In genomic region chr11:59964163-59964758, GRCm38 (mm10) we compare ENCODE assay signal across 7 mouse cellular contexts. TPM values are rescaled to one million over a fixed set of nuclear protein-coding genes. Genes with fewer than 3 reads are reported as not detected.
A peak's percentile ranks its signal among the peaks of the same experiment; 100 is the strongest.
DNase-seq lines count a peak whose midpoint lies in the region; ATAC-seq and TF ChIP-seq lines count a peak whose summit lies in the region.

No protein-coding gene starts in this region.

- no peaks in the 10 kb centered on the region for H3K9me3 ChIP-seq in forebrain, embryonic 16.5 days (ENCODE audit: control insufficient read depth, low read length)
- H3K9me3 ChIP-seq in kidney, embryonic 15.5 days (replicated peaks), result no peaks in the 10 kb centered on the region

- WGBS in cerebellum, adult 2 months, result 2% methylated on average over 33 of the region's 33 CpGs
- WGBS in forebrain, embryonic 16.5 days, result 2% methylated on average over 33 of the region's 33 CpGs
- 1% methylated on average over 33 of the region's 33 CpGs for whole genome bisulfite sequencing in kidney, embryonic 15.5 days

- no peak for TF ChIP-seq CTCF in testis, adult 2 months (IDR thresholded peaks at IDR 0.05; ENCODE audit: control insufficient read depth, insufficient read depth, insufficient replicate concordance, low read depth, low read length)
- TF ChIP-seq CTCF in cerebellum, adult 2 months (IDR thresholded peaks at IDR 0.05; ENCODE audit: borderline replicate concordance, insufficient read depth, low read depth, low read length), result no peak

- no peaks in the 10 kb centered on the region for H3K27me3 ChIP-seq in testis, adult 2 months (ENCODE audit: control insufficient read depth, insufficient read depth, low read length)
- no peaks in the 10 kb centered on the region for H3K27me3 ChIP-seq in cerebellum, adult 2 months (ENCODE audit: control insufficient read depth, insufficient read depth, low read length)
- peaks cover 14% of the 10 kb centered on the region for H3K27me3 ChIP-seq in forebrain, embryonic 16.5 days (replicated peaks; ENCODE audit: control insufficient read depth, insufficient read depth, low read length)
- peaks cover 22% of the 10 kb centered on the region for H3K27me3 ChIP-seq in kidney, embryonic 15.5 days

- peak overlapping the region; percentile 75 for H3K4me3 ChIP-seq in testis, adult 2 months (ENCODE audit: control insufficient read depth, low read depth, low read length)
- H3K4me3 ChIP-seq in cerebellum, adult 2 months (replicated peaks; ENCODE audit: insufficient read depth, low read depth, low read length), result peak overlapping the region; percentile 63
- peak overlapping the region; percentile 46 for H3K4me3 ChIP-seq in forebrain, embryonic 16.5 days (replicated peaks; ENCODE audit: low read length)
- H3K4me3 ChIP-seq in kidney, embryonic 15.5 days (replicated peaks), result peak overlapping the region; percentile 52

- peak overlapping the region; percentile 92 for H3K4me2 ChIP-seq in forebrain, embryonic 16.5 days (ENCODE audit: low read length)
- peak overlapping the region; percentile 91 for H3K4me2 ChIP-seq in kidney, embryonic 15.5 days

- DNase-seq in testis, postnatal 14 days (ENCODE audit: low spot score), result no peak
- peak; percentile 34 to 48 for DNase-seq in cerebellum, adult 2 months
- peak; percentile 24 for DNase-seq in mesoderm, embryonic 11.5 days (ENCODE audit: low read depth, low spot score)
- no peak for DNase-seq in T-cell, adult 2 months (ENCODE audit: low spot score)

- H3K9ac ChIP-seq in forebrain, embryonic 16.5 days (replicated peaks; ENCODE audit: low read depth, low read length), result peak overlapping the region; percentile 47
- peak overlapping the region; percentile 59 for H3K9ac ChIP-seq in kidney, embryonic 15.5 days

- no peak for ATAC-seq in forebrain, embryonic 16.5 days
- ATAC-seq in kidney, embryonic 15.5 days (replicated peaks; ENCODE audit: low FRiP score), result no peak

- TF ChIP-seq POLR2A in testis, adult 2 months (IDR thresholded peaks at IDR 0.05; ENCODE audit: control insufficient read depth, low read depth, low read length), result no peak
- TF ChIP-seq POLR2A in cerebellum, adult 2 months (IDR thresholded peaks at IDR 0.05; ENCODE audit: borderline replicate concordance, insufficient read depth, low read length), result no peak

- H3K27ac ChIP-seq in testis, adult 2 months (ENCODE audit: control insufficient read depth, insufficient read depth, low read depth, low read length), result peak overlapping the region; percentile 70
- H3K27ac ChIP-seq in cerebellum, adult 2 months (ENCODE audit: insufficient read depth, low read length), result no peak overlapping the region
- no peak overlapping the region for H3K27ac ChIP-seq in forebrain, embryonic 16.5 days (ENCODE audit: low read length)
- H3K27ac ChIP-seq in kidney, embryonic 15.5 days, result peak overlapping the region; percentile 88

- peaks cover 17% of the 10 kb centered on the region for H3K4me1 ChIP-seq in testis, adult 2 months (ENCODE audit: control insufficient read depth, insufficient read depth, low read length)
- H3K4me1 ChIP-seq in cerebellum, adult 2 months (ENCODE audit: control insufficient read depth, insufficient read depth, low read length), result no peaks in the 10 kb centered on the region
- H3K4me1 ChIP-seq in forebrain, embryonic 16.5 days (replicated peaks; ENCODE audit: control insufficient read depth, insufficient read depth, low read length), result peaks cover 20% of the 10 kb centered on the region
- peaks cover 36% of the 10 kb centered on the region for H3K4me1 ChIP-seq in kidney, embryonic 15.5 days

- no peaks in the 10 kb centered on the region; the same call in 1 of the 2 replicates for H3K36me3 ChIP-seq in testis, adult 2 months (ENCODE audit: control insufficient read depth, insufficient read depth, low read length)
- H3K36me3 ChIP-seq in forebrain, embryonic 16.5 days (ENCODE audit: control insufficient read depth, insufficient read depth), result peaks cover 10% of the 10 kb centered on the region; the same call in 1 of the 2 replicates
- peaks cover 25% of the 10 kb centered on the region for H3K36me3 ChIP-seq in kidney, embryonic 15.5 days

RNA-seq across cellular contexts. Expression of gene Rasd1, which starts 0.5 kb away (rescaled TPM):
- polyA plus RNA-seq in testis, adult 2 months (2012; rRNA removed), result 7.8 and 8.9 TPM in 2 replicates
- polyA plus RNA-seq in cerebellum, adult 2 months (2012; rRNA removed), result 5.1 and 5.2 TPM in 2 replicates
- 0.51 and 1.1 TPM in 2 replicates for polyA plus RNA-seq in forebrain, embryonic 16.5 days (2015; fragmentation: Nextera tagmentation; extraction: Ambion mirVana)
- polyA plus RNA-seq in kidney, embryonic 15.5 days (2015; fragmentation: Nextera tagmentation; extraction: Ambion mirVana), result 3.3 and 4.0 TPM in 2 replicates

RNA-seq across cellular contexts. Expression of gene Med9, which starts 16.3 kb away (rescaled TPM):
- 74.5 and 78.5 TPM in 2 replicates for polyA plus RNA-seq in testis, adult 2 months (2012; rRNA removed)
- polyA plus RNA-seq in cerebellum, adult 2 months (2012; rRNA removed), result 36.7 and 37.8 TPM in 2 replicates
- 39.0 and 39.2 TPM in 2 replicates for polyA plus RNA-seq in forebrain, embryonic 16.5 days (2015; fragmentation: Nextera tagmentation; extraction: Ambion mirVana)
- polyA plus RNA-seq in kidney, embryonic 15.5 days (2015; fragmentation: Nextera tagmentation; extraction: Ambion mirVana), result 45.7 and 46.5 TPM in 2 replicates

Comparison
In these comparisons a context has a peak if more than half of its experiments do, and no peak if none do; other contexts are left out.
1. H3K27ac ChIP-seq: peak in testis, adult 2 months (single experiment) and kidney, embryonic 15.5 days (single experiment); none in cerebellum, adult 2 months (single experiment) and forebrain, embryonic 16.5 days (single experiment).
2. DNase-seq: peak in cerebellum, adult 2 months (2 of 2) and mesoderm, embryonic 11.5 days (single experiment); none in testis, postnatal 14 days (single experiment) and T-cell, adult 2 months (single experiment).
3. Peak in every context shown above with its lines, with median percentiles within 50 percentile points of each other: H3K4me3 ChIP-seq.